Mouse (Mus musculus): ENCODE measurements around the gene Gabrb3.

GRCm38 (mm10) chr7:57677352-57677751 lies 257.9 kb downstream of the Gabrb3 start:
- TF ChIP-seq CTCF (IDR thresholded peaks at IDR 0.05; ENCODE audit: borderline replicate concordance, insufficient read depth, low read depth, low read length), result no peak
- TF ChIP-seq POLR2A (IDR thresholded peaks at IDR 0.05; ENCODE audit: borderline replicate concordance, insufficient read depth, low read length), result no peak
